Mouse (Mus musculus) bone marrow, adult 2 months (tissue): ENCODE results near the gene Sez6. TPM values are rescaled to one million over a fixed set of nuclear protein-coding genes. Genes with fewer than 3 reads are reported as not detected.
A peak's percentile ranks its signal among the peaks of the same experiment; 100 is the strongest.

Source experiments
- H3K27ac ChIP-seq: fragments of 200-500 bp; 2 replicates; pipeline ENCODE4 v1.5.1; 2012; ENCODE audit warnings: low read depth, mild to moderate bottlenecking, control low read depth, inconsistent platforms, low read length; ENCODE audit not compliant: control insufficient read depth, poor library complexity, insufficient read depth
- H3K4me1 ChIP-seq: fragments of 200-500 bp; 2 replicates; pipeline ENCODE4 v1.6.1; 2011; ENCODE audit warnings: low read length; ENCODE audit not compliant: control insufficient read depth, insufficient read depth
- H3K4me3 ChIP-seq: fragments of 200-500 bp; replicated peaks from 2 replicates; pipeline ENCODE3; 2011; ENCODE audit warnings: mild to moderate bottlenecking, low read depth, low read length, control low read depth; ENCODE audit not compliant: control insufficient read depth
- CTCF ChIP-seq: fragments of 200-500 bp; IDR thresholded peaks from 2 replicates; pipeline ENCODE4 v1.5.1; 2011; ENCODE audit warnings: low read length, control low read depth; ENCODE audit not compliant: control insufficient read depth, insufficient read depth
- POLR2A ChIP-seq: fragments of 200-500 bp; IDR thresholded peaks from 2 replicates; pipeline ENCODE4 v1.6.1; 2011; ENCODE audit warnings: low read depth, mild to moderate bottlenecking, control low read depth, low read length, borderline replicate concordance; ENCODE audit not compliant: control insufficient read depth
- WGBS: fragments of 180-500 bp; shearing (Covaris S2); methylation state at CpG from one replicate; pipeline ENCODE4 v1.1.7; 2018; 5-methylcytosine and 5-hydroxymethylcytosine counted together
- polyA plus RNA-seq: library from polyadenylated mRNA; stranded (reverse); fragments of >200 nt; gene quantifications from 2 replicates; pipeline ENCODE4 v1.2.4, GENCODE M21; 2011; ENCODE audit warnings: low replicate concordance; ENCODE audit not compliant: missing spikeins, insufficient read depth, insufficient read length

Sez6 gene
- polyA plus RNA-seq, 1 experiment, result 0.67 TPM

- no peak overlapping the region for H3K4me3 ChIP-seq
- H3K27ac ChIP-seq, result no peak overlapping the region
- no peaks in the 10 kb centered on the region for H3K4me1 ChIP-seq
- WGBS, result 75% methylated on average over 8 of the region's 8 CpGs
- no peak for TF ChIP-seq POLR2A
- TF ChIP-seq CTCF, result peak; percentile 30; the same call in 1 of the 2 replicates
Measured at GRCm38 (mm10) chr11:78023607-78024006, 93.0 kb downstream of the Sez6 start.

Other genes with a start within 250 kb of the Sez6 start
- 9.6 and 22.5 TPM in 2 replicates for gene Nufip2, start 244.6 kb upstream of the Sez6 start, polyA plus RNA-seq
- gene Cryba1, start 205.5 kb upstream of the Sez6 start, polyA plus RNA-seq, result not detected in 2 replicates
- gene Myo18a, start 167.6 kb upstream of the Sez6 start, polyA plus RNA-seq, result 29.5 and 74.6 TPM in 2 replicates
- not detected in 2 replicates for gene Gm10277, start 143.1 kb upstream of the Sez6 start, polyA plus RNA-seq
- 2.8 and 3.8 TPM in 2 replicates for gene Pipox, start 36.7 kb upstream of the Sez6 start, polyA plus RNA-seq
- 41.8 and 59.4 TPM in 2 replicates for gene Phf12, start 52.0 kb downstream of the Sez6 start, polyA plus RNA-seq
- 6.5 and 10.8 TPM in 2 replicates for gene Dhrs13, start 101.5 kb downstream of the Sez6 start, polyA plus RNA-seq
- 21.1 and 44.1 TPM in 2 replicates for gene Flot2, start 107.1 kb downstream of the Sez6 start, polyA plus RNA-seq
- 9.8 and 16.3 TPM in 2 replicates for gene Eral1, start 149.6 kb downstream of the Sez6 start, polyA plus RNA-seq
- 5.3 and 12.3 TPM in 2 replicates for gene Fam222b, start 163.9 kb downstream of the Sez6 start, polyA plus RNA-seq
- 20.6 and 30.0 TPM in 2 replicates for gene Traf4, start 234.8 kb downstream of the Sez6 start, polyA plus RNA-seq
- gene Nek8, start 245.9 kb downstream of the Sez6 start, polyA plus RNA-seq, result 10.4 and 17.8 TPM in 2 replicates
- 48.0 and 66.6 TPM in 2 replicates for gene Tlcd1, start 245.9 kb downstream of the Sez6 start, polyA plus RNA-seq